Mouse (Mus musculus) erythroblast, embryonic 14.5 days (primary cell): ENCODE data around the gene Os9. TPM values are rescaled to one million over a fixed set of nuclear protein-coding genes. Genes with fewer than 3 reads are reported as not detected.

Source experiments
- H3K27me3 ChIP-seq: 2 replicates; pipeline ENCODE4 v1.6.1; 2012; ENCODE audit warnings: inconsistent platforms; ENCODE audit not compliant: control insufficient read depth
- H3K36me3 ChIP-seq: 2 replicates; pipeline ENCODE4 v1.6.1; 2012; ENCODE audit warnings: mild to moderate bottlenecking, inconsistent platforms; ENCODE audit not compliant: control insufficient read depth
- H3K4me1 ChIP-seq: 2 replicates; pipeline ENCODE4 v1.6.1; 2012; ENCODE audit warnings: inconsistent platforms; ENCODE audit not compliant: control insufficient read depth
- H3K4me3 ChIP-seq: replicated peaks from 2 replicates; pipeline ENCODE3; 2012; ENCODE audit warnings: moderate library complexity, mild to moderate bottlenecking, inconsistent platforms
- H3K9me3 ChIP-seq: 2 replicates; pipeline ENCODE4 v1.6.1; 2012; ENCODE audit warnings: low read length, inconsistent platforms, mixed read lengths; ENCODE audit not compliant: control insufficient read depth
- GATA1 ChIP-seq: IDR thresholded peaks from 2 replicates; pipeline ENCODE4 v1.6.1; 2012; ENCODE audit warnings: low read length, inconsistent platforms, mixed read lengths
- TAL1 ChIP-seq: IDR thresholded peaks from 3 replicates; pipeline ENCODE4 v1.6.1; 2012; ENCODE audit warnings: low read length, inconsistent platforms, mixed read lengths
- polyA plus RNA-seq: library from polyadenylated mRNA; stranded (reverse); fragments of >175 nt; gene quantifications from 2 replicates; pipeline ENCODE4 v1.2.3, GENCODE M21; 2012

The Os9 gene
- polyA plus RNA-seq, 1 experiment: 13.2 TPM

- no peaks in the 10 kb centered on the region for H3K36me3 ChIP-seq
- no peak for TF ChIP-seq GATA1
- no peak for TF ChIP-seq TAL1
- no peak overlapping the region for H3K4me3 ChIP-seq
- H3K9me3 ChIP-seq: peaks cover 4% of the 10 kb centered on the region; the same call in 1 of the 2 replicates
- H3K27me3 ChIP-seq: no peaks in the 10 kb centered on the region
- peaks cover 8% of the 10 kb centered on the region for H3K4me1 ChIP-seq
Measured at GRCm38 (mm10) chr10:127150471-127150872, 29.5 kb upstream of the Os9 start.

GRCm38 (mm10) chr10:127147135-127147534, 26.2 kb upstream of the Os9 start:
- H3K9me3 ChIP-seq: peaks cover under 1% of the 10 kb centered on the region; the same call in 1 of the 2 replicates
- H3K36me3 ChIP-seq: no peaks in the 10 kb centered on the region
- H3K4me3 ChIP-seq: no peak overlapping the region
- H3K27me3 ChIP-seq: no peaks in the 10 kb centered on the region
- peaks cover 8% of the 10 kb centered on the region for H3K4me1 ChIP-seq
- no peak for TF ChIP-seq TAL1
- TF ChIP-seq GATA1: no peak

- TF ChIP-seq GATA1 (no peak), TAL1 (no peak)
- Histone ChIP-seq H3K9me3 (no peaks in the 10 kb centered on the region; the same call in 1 of the 2 replicates), H3K4me3 (no peak overlapping the region), H3K27me3 (no peaks in the 10 kb centered on the region), H3K4me1 (no peaks in the 10 kb centered on the region; the same call in 1 of the 2 replicates), H3K36me3 (no peaks in the 10 kb centered on the region)
Measured at GRCm38 (mm10) chr10:127145303-127145702, 24.4 kb upstream of the Os9 start.

- Histone ChIP-seq H3K4me1 (no peaks in the 10 kb centered on the region; the same call in 1 of the 2 replicates), H3K27me3 (no peaks in the 10 kb centered on the region), H3K4me3 (no peak overlapping the region), H3K36me3 (no peaks in the 10 kb centered on the region), H3K9me3 (no peaks in the 10 kb centered on the region; the same call in 1 of the 2 replicates)
- TF ChIP-seq GATA1: no peak
- no peak for TF ChIP-seq TAL1
Measured at GRCm38 (mm10) chr10:127144536-127144935, 23.6 kb upstream of the Os9 start.

GRCm38 (mm10) chr10:127143228-127143627, 22.3 kb upstream of the Os9 start:
- Histone ChIP-seq H3K27me3 (no peaks in the 10 kb centered on the region), H3K36me3 (no peaks in the 10 kb centered on the region), H3K4me1 (peaks cover 5% of the 10 kb centered on the region; the same call in 1 of the 2 replicates), H3K9me3 (no peaks in the 10 kb centered on the region; the same call in 1 of the 2 replicates), H3K4me3 (no peak overlapping the region)
- TF ChIP-seq TAL1: no peak
- TF ChIP-seq GATA1: no peak

- Histone ChIP-seq H3K9me3 (no peaks in the 10 kb centered on the region; the same call in 1 of the 2 replicates), H3K4me1 (peaks cover 14% of the 10 kb centered on the region), H3K4me3 (no peak overlapping the region), H3K36me3 (no peaks in the 10 kb centered on the region), H3K27me3 (no peaks in the 10 kb centered on the region)
- no peak for TF ChIP-seq TAL1
- no peak for TF ChIP-seq GATA1
Measured at GRCm38 (mm10) chr10:127141500-127141899, 20.6 kb upstream of the Os9 start.

GRCm38 (mm10) chr10:127140971-127141370, 20.0 kb upstream of the Os9 start:
- Histone ChIP-seq H3K4me1 (peaks cover 18% of the 10 kb centered on the region), H3K27me3 (no peaks in the 10 kb centered on the region), H3K36me3 (no peaks in the 10 kb centered on the region), H3K4me3 (no peak overlapping the region), H3K9me3 (no peaks in the 10 kb centered on the region; the same call in 1 of the 2 replicates)
- TF ChIP-seq TAL1: no peak
- no peak for TF ChIP-seq GATA1

- H3K9me3 ChIP-seq: no peaks in the 10 kb centered on the region; the same call in 1 of the 2 replicates
- no peak overlapping the region for H3K4me3 ChIP-seq
- peaks cover 28% of the 10 kb centered on the region for H3K4me1 ChIP-seq
- no peak for TF ChIP-seq TAL1
- no peak for TF ChIP-seq GATA1
- H3K36me3 ChIP-seq: no peaks in the 10 kb centered on the region
- H3K27me3 ChIP-seq: no peaks in the 10 kb centered on the region
Measured at GRCm38 (mm10) chr10:127138328-127139141, 17.6 kb upstream of the Os9 start.

- H3K4me1 ChIP-seq: peaks cover 28% of the 10 kb centered on the region
- no peaks in the 10 kb centered on the region; the same call in 1 of the 2 replicates for H3K9me3 ChIP-seq
- H3K4me3 ChIP-seq: no peak overlapping the region
- TF ChIP-seq GATA1 (no peak), TAL1 (no peak)
- no peaks in the 10 kb centered on the region for H3K36me3 ChIP-seq
- H3K27me3 ChIP-seq: no peaks in the 10 kb centered on the region
Measured at GRCm38 (mm10) chr10:127137896-127138295, 17.0 kb upstream of the Os9 start.
